Mouse (Mus musculus) stomach, adult 2 months (tissue): ENCODE data around the gene Fam83e. TPM values are rescaled to one million over a fixed set of nuclear protein-coding genes. Genes with fewer than 3 reads are reported as not detected.

Source experiments
- polyA plus RNA-seq: library from polyadenylated mRNA; depleted of rRNA; stranded (reverse); fragments of >200 nt; gene quantifications from 2 replicates; pipeline ENCODE4 v1.2.3, GENCODE M21; 2012; rRNA removed

Fam83e gene
- 134 and 147 TPM in 2 replicates for polyA plus RNA-seq

DNA sequence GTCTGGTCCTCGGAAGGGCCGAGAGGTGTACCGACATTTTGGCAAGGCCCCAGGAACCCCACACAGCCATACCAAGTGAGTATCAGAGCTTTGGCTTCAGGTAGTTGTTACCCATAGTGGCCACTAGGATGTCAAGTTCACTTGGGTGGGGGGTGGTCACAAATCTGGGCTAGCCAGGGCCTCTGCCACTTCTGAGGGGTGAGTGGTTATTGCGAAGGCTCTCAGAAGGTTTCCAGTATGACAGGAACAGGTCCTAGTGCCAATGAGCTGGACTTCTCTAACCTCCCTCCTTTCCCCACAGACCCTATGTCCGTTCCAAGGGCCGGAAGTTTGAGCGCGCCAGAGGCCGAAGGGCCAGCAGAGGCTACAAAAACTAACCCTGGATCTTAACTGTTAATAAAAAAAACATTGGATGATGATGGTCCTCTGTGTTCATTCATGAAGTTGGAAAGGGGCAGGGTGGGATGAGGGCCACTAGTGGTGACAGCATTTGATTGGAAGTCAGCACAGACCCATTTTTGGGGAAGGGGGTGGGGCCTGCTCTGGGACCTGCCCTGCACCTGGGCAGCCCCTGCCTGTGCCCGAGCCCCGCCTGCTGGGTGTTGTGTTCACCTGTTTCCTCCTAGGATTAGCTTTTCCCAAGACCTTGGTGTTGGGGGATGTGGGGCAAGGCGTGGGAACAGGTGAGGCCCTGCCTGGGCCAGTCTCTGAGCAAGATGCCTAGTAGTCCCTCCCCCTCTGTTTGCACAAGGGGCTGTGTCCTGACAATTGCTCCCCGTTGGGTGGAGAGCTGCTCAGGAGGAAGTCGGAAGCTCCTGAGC is at the start of gene Fam83e:
Fam83e (plus strand) TSS at position 800 of the 821 bp plus-strand sequence.

DNA sequence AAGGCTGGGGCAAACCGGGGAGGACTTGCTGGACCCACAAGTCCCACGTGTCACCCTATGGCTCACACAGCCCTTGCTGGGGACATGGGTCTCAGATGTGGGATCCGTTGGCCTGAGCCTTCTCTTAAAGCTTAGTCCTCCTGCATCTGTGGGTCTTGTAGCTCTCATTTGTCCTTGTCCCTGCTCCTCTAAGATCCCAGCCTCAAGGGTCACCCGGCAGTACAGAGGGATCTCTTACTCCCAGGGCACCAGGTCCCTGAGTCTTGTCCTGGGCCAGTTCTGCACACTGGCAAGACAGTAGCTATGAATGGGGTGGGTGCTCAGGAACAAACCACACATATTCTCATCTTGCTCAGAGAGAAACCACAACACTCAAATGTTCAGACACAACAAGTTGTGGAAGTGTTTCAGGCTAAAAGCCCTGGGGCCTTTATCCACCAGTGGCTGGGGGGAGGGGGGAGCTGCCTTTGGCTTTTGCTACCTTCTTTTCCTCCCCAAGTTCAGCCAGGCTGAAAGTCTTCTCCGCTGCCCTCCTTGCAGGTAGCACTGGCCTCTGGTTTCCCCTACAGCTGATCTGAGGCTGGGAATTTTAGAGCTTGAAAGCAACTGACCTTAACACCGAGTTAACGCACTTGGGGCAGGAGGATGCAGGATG is 37.5 kb upstream of the Fam83e start, which contains the start of gene Ntn5:
Ntn5 (plus strand) TSS at position 627 of the 655 bp plus-strand sequence.

DNA sequence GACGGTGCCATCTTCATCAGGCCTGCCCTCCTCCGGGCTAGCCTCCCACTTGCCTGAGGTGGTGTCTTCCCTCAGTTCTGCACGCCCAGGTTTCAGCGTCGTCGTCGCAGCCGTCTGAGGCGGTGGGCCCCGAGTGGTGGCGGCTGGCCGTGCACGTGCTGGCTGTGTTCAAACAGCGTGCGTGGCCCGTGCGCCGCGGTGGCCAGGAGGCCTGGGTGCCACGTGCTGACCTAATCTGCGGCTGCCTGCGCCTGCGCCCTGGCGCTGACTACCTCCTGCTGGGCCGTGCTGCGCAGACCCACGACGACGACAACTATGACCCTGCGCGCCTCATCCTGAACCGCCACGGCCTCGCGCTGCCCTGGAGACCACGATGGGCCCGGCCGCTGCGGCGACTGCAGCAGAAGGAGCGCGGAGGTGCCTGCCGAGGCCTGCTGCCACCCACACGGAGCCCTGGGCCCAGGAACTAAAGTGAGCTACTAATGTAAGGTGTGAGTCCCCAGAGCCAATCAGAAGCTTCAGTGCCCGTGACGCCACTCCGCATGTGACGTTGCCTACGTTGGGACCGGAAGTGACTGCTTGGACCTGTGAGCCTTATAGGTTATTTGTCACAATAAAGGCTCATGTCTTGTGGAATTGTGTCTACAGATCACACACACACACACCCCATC is 27.0 kb upstream of the Fam83e start, which contains the start of gene Sec1:
Sec1 (minus strand) TSS at position 482 of the 671 bp plus-strand sequence.

GRCm38 (mm10) chr7:45699523-45700141 is 21.4 kb upstream of the Fam83e start, which contains the start of gene Car11:
Gene Car11 (plus strand): TSS chr7:45699843.

GRCm38 (mm10) chr7:45704730-45705442 is 16.1 kb upstream of the Fam83e start, which contains the start of gene Dbp:
Gene Dbp (plus strand): TSS chr7:45705088.

GRCm38 (mm10) chr7:45715090-45715708 is 5.8 kb upstream of the Fam83e start, which contains the start of gene Rpl18:
Gene Rpl18 (plus strand): TSS chr7:45715457.

GRCm38 (mm10) chr7:45717918-45718297 is 3.1 kb upstream of the Fam83e start, which contains the start of gene Sphk2:
Gene Sphk2 (minus strand): TSS chr7:45718002.

GRCm38 (mm10) chr7:45725713-45726112 is 4.7 kb downstream of the Fam83e start, which contains the start of gene Spaca4:
Gene Spaca4 (minus strand): TSS chr7:45725813.

Other genes starting within 250 kb of the Fam83e start
- gene Tulp2, start 239.3 kb upstream of the Fam83e start, polyA plus RNA-seq, result 0.09 TPM in 1 of 2 replicates, not detected in the other
- not detected in 2 replicates for gene Gm45808, start 234.4 kb upstream of the Fam83e start, polyA plus RNA-seq
- gene Dhdh, start 232.4 kb upstream of the Fam83e start, polyA plus RNA-seq, result 0.18 and 0.20 TPM in 2 replicates
- gene Nucb1, start 210.8 kb upstream of the Fam83e start, polyA plus RNA-seq, result 280 and 281 TPM in 2 replicates
- 19.7 and 42.6 TPM in 2 replicates for gene Ppp1r15a, start 194.9 kb upstream of the Fam83e start, polyA plus RNA-seq
- gene Plekha4, start 194.9 kb upstream of the Fam83e start, polyA plus RNA-seq, result 5.0 and 10.4 TPM in 2 replicates
- gene Hsd17b14, start 166.3 kb upstream of the Fam83e start, polyA plus RNA-seq, result 7.6 and 14.6 TPM in 2 replicates
- gene Bcat2, start 151.1 kb upstream of the Fam83e start, polyA plus RNA-seq, result 101 and 114 TPM in 2 replicates
- gene Fgf21, start 105.7 kb upstream of the Fam83e start, polyA plus RNA-seq, result 0.09 TPM in 1 of 2 replicates, not detected in the other
- gene Fut1, start 103.9 kb upstream of the Fam83e start, polyA plus RNA-seq, result 0.60 and 1.6 TPM in 2 replicates
- 0.11 and 0.29 TPM in 2 replicates for gene Izumo1, start 99.4 kb upstream of the Fam83e start, polyA plus RNA-seq
- 8.6 and 10.0 TPM in 2 replicates for gene Rasip1, start 93.7 kb upstream of the Fam83e start, polyA plus RNA-seq
- gene Mamstr, start 81.2 kb upstream of the Fam83e start, polyA plus RNA-seq, result 2.1 and 3.5 TPM in 2 replicates
- gene Fut2, start 54.8 kb upstream of the Fam83e start, polyA plus RNA-seq, result 40.4 and 57.4 TPM in 2 replicates
- gene Ntn5, start 37.2 kb upstream of the Fam83e start, polyA plus RNA-seq, result 0.94 and 3.5 TPM in 2 replicates
- 0.08 and 0.23 TPM in 2 replicates for gene Sec1, start 26.8 kb upstream of the Fam83e start, polyA plus RNA-seq
- gene Car11, start 21.4 kb upstream of the Fam83e start, polyA plus RNA-seq, result 7.3 and 11.6 TPM in 2 replicates
- 8.9 and 12.6 TPM in 2 replicates for gene Dbp, start 16.1 kb upstream of the Fam83e start, polyA plus RNA-seq
- gene Rpl18, start 5.8 kb upstream of the Fam83e start, polyA plus RNA-seq, result 950 and 1,663 TPM in 2 replicates
- gene Sphk2, start 3.2 kb upstream of the Fam83e start, polyA plus RNA-seq, result 62.1 and 73.9 TPM in 2 replicates
- not detected in 2 replicates for gene Spaca4, start 4.6 kb downstream of the Fam83e start, polyA plus RNA-seq
- 1.4 and 2.2 TPM in 2 replicates for gene Lmtk3, start 62.5 kb downstream of the Fam83e start, polyA plus RNA-seq
- 28.3 and 35.1 TPM in 2 replicates for gene Sult2b1, start 63.5 kb downstream of the Fam83e start, polyA plus RNA-seq
- gene Cyth2, start 93.4 kb downstream of the Fam83e start, polyA plus RNA-seq, result 35.8 and 65.2 TPM in 2 replicates
- gene Kcnj14, start 103.6 kb downstream of the Fam83e start, polyA plus RNA-seq, result 0.02 and 0.05 TPM in 2 replicates
- gene Grwd1, start 109.7 kb downstream of the Fam83e start, polyA plus RNA-seq, result 7.6 TPM in 2 replicates
- gene Kdelr1, start 151.6 kb downstream of the Fam83e start, polyA plus RNA-seq, result 141 and 144 TPM in 2 replicates
- gene Grin2d, start 157.2 kb downstream of the Fam83e start, polyA plus RNA-seq, result 2.1 and 3.5 TPM in 2 replicates
- 0.11 and 0.23 TPM in 2 replicates for gene Syngr4, start 175.5 kb downstream of the Fam83e start, polyA plus RNA-seq
- gene Tmem143, start 175.7 kb downstream of the Fam83e start, polyA plus RNA-seq, result 21.2 and 21.7 TPM in 2 replicates
- 123 and 138 TPM in 2 replicates for gene Emp3, start 200.2 kb downstream of the Fam83e start, polyA plus RNA-seq
- gene Ccdc114, start 202.9 kb downstream of the Fam83e start, polyA plus RNA-seq, result 0.82 and 1.2 TPM in 2 replicates